Mouse (Mus musculus) stomach, postnatal 0 days (tissue): ENCODE measurements at regions not wholly inside any gene's neighbourhood (a gene's known extent, or its start where the extent isn't known, plus 50 kb on each side); places are given as distances from the start of the nearest gene placed in this dataset.

Experiments
- CTCF ChIP-seq: IDR thresholded peaks from 2 replicates; pipeline ENCODE4 v1.5.1; 2016; ENCODE audit warnings: antibody characterized with exemption, low read depth, mild to moderate bottlenecking, moderate library complexity
- EP300 ChIP-seq: optimal IDR thresholded peaks from 2 replicates; pipeline ENCODE3; 2016; ENCODE audit warnings: antibody characterized with exemption

- TF ChIP-seq EP300 (no peak), CTCF (no peak)
Measured at GRCm38 (mm10) chr5:133320206-133320605, 777.1 kb upstream of the Auts2 start.
